Mouse (Mus musculus) thymus, postnatal 14 days (tissue): ENCODE measurements around the gene Itga1.

Source experiments
- DNase-seq: peaks from one replicate; pipeline ENCODE4 v3.0.0; 2021

Gene Itga1

DNA sequence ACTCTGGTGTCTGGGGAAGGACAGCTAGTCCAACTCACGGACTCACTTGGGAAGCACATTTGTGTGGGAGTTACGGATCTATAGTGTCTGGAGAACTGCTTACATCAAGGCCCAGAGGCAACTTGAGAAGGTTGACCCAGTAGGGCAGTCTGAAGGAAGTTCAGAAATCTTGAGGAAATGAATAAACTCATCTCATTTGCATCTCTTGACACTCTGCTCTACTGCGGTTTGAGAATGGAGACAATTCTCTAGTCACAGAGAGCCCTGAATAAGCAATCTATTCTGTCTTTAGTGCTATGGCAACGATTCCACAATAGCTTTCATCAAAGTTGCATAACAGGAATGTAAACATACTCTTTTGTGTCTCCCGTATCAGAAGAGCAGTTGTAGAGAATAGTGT is 4.8 kb downstream of the Itga1 start:
- no peak for DNase-seq

DNA sequence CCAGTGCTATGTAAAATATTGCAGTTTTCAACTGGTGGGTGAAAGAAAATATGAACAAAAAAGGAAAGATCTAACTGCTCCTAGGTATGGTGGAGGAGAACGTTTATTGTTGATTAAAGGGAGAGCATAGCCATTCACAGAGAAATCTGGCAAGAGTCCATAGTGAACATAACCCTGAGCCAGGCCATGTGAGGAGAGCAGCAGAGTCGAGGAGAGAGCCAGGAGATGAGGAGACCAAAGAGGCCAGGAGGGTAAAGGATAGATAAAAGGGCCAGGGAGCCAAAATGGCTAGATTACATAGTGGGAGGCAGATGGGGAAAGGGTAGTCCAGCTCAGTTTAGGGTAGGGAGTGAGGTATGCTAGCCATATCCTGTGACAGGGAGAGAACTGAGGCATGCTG is 5.5 kb downstream of the Itga1 start:
- DNase-seq, result no peak

DNA sequence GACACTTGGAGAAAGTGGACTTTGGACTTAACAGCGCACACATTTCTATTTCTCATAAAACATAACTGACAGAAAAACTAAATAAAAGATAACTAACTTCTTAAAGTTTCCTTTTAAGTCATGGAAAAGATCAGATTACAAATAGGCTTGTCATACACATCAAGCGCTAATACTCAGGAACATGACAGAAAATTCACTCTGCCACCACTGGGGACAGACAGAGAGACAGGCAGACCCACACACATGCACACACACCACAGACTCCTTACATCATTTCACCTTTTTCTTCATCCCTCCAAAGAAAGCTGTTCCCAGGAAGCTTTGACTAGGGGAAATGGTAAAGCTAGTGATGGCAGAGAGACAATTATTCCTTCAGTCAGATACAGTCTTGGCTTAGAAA is 6.4 kb downstream of the Itga1 start:
- no peak for DNase-seq

DNA sequence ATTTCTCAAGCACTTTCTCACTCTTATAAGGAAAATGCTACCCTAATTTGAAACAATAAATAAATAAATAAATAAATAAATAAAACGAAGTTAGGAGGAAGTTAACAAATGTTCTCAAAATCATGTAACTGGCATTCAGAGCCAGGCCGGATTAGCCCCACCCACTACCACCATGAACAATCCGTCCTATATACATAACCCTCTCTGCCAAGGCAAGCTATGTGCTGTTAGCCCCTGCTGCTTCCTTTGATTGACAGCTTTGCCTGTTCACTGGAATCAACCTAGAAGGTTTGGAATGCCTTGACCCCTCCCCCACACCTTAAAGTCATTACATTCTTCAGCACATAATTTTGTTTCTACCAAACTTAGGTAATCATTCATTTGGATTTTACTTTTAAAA is 10.3 kb downstream of the Itga1 start:
- DNase-seq, result no peak

DNA sequence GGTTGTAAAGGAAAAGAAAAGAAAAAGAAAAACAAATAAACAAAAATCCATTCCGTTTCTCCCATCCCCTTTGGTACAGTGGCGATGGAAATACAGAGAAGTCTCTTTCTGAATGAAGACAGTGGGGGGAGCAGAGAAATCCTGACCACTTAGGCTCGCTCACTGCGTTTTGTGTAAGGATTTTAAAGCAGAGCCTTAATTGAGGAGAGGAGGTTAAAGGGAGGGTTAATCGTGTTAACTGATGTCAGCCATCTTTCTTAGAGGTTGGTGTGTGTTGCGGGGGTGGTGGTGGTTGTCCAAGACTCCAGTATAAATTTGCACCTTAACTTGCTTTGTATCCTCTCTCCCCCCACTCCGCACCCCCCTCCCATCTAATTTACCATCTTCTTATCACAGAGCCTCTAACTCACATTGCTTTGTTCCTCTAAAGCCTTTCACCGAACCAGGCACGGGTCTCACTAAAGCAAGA is 10.8 kb downstream of the Itga1 start:
- DNase-seq, result no peak

DNA sequence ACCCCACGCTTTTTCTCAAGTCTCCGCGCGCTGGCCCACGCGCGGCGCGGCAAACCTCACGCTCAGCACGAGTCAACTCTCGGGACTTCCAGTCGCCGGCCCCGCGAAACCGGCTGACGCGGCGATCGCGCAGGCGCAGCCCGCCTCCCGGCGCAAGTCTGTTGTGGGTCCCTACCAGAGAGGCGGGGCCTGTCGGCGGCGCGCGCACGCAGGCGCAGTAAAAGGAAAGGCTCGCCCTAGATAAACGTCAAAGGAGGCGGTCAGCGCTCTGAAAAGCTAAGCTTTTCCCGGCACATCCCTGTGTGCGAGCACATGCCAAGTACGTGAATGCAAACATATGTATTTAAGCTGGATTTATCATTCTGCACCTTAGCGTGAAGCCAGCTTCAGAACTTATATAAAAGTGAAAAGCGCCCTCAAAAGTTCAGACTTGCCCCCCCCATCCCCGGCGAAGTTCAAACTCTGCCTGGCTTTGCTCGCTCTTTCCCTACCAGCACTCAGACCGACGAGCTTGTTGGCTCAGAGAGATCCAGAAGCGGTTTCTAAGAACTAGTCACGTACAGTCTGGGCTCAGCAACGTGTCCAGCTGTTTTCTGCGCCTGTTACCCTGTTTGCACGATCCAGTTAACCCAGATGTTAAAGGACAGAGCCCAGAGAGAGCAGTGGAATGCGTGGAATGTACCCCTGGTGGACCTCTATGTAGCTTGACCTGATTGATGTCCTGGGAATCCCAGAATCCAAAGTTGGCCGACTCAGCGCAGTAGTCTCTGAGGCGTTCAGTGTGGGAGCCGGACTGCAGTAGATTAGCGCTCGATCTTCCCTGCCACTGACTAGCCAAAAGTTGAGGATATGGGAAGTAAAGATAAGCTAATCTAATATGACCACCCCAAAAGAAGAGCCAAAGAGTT is 11.4 kb downstream of the Itga1 start, which contains the start of gene Pelo:
Gene Pelo (minus strand): TSS at position 118 of the 908 bp plus-strand sequence.
- DNase-seq, result peak; percentile 96

DNA sequence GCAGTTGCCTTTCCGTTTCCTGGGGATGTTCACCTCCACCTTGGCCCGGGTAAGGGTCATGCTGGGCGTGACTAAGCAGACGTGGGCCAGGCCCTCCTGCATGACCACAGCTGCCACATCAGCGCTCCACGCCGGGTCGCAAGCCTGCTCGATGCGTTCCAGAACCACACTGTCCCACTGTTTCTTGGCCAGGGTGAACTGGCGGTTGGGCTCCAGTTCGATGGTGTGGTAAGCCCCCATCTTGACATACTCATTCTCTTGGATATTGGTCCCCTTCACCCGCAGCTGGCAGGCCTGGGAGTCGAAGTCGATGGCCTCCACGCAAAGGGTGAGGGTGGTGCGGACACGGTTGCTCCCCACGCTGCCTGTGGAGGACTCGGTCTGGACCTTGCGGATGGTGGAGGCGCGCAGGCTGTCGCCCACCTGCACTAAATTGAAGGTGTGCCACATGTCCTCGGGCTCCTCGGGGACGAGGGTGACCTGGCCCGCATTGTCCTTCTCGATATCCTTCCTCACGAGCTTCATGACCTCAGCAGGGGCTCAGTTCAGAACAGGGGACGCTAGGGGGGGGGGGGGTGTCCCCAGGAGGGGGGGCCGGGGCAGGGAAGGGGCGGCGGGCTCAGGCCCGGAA is 12.3 kb downstream of the Itga1 start:
- peak; percentile 47 for DNase-seq

DNA sequence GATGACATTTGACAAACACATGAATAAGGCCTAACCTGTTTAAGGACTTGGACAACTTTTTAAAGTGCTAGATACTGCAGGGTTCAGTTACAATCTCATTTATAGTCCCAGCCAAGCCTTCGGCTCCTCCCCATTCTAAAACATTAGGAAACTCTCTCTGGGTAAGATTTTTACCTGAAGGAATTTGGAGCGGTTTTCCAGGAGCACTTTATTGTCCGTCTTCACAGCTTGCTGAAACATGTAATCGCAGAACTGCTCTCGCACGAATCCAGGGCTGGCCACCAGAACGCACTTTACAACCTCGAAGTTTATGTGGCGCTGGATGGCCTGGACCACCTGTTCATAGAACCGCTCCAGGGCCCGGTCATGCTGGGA is 12.8 kb downstream of the Itga1 start:
- DNase-seq, result no peak

DNA sequence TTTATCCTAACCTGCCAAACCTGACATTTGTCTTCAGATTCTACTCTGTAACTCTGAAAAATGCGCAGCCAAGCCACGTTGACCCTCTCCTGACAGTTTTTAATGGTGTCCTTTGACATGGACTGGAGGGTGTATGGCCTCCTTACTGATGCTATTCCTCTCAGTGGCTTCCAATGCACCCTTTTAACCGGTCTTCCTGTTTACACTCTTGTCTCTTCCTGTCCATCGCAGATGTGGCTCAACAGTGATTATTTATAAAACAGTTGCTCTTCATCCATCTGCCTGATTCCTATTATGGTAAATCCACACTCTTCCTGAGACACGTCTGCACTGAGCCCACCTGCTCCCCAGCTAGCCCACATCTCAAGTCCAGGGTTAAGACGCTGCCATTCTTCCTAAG is 15.8 kb downstream of the Itga1 start:
- DNase-seq, result no peak

DNA sequence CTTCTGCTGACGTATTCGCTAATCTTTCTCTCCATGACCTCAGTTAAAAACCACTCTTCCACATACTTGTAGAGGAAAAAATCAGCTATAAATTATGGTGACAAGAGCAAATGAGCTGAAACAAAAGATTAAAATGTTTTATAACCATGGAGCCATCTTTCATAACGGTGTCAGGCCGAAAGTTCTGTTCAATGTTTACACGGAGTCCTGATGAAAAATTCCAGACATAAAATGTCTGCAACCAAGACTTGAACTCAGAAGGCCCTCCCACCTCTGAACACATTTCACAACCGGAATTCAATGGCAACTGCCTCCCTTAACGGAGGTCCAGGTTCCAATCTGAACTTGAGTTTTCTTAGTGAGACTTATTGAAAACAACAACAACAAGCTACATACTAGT is 19.4 kb downstream of the Itga1 start:
- no peak for DNase-seq

DNA sequence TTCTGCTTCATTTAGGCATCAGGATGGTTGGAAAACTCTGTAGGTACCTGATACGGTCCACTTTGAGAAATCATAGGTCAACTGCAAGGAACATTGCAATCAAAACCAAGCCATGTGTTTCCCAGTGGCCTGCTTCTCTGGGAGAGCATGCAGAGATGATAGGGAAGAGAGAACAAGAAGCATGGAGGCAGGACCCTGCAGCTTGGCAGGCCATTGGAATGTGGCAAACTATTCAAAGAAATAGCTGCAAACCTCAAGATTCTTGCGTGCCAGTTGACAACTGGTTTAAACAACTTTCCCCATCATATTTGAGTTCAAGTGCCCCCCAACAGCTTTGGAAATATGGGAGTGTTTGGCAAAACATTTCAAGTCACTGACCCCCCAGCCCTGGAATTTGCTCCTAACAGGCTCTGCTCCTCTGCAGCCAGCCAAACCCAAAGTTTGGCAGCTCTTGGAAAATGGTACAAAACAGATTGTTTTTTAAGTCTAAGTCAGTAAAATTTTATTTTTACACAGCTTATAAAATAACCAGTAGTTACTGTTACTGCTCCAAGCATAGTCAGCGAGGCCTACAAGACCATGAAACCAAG is 21.7 kb downstream of the Itga1 start:
- DNase-seq, result no peak

DNA sequence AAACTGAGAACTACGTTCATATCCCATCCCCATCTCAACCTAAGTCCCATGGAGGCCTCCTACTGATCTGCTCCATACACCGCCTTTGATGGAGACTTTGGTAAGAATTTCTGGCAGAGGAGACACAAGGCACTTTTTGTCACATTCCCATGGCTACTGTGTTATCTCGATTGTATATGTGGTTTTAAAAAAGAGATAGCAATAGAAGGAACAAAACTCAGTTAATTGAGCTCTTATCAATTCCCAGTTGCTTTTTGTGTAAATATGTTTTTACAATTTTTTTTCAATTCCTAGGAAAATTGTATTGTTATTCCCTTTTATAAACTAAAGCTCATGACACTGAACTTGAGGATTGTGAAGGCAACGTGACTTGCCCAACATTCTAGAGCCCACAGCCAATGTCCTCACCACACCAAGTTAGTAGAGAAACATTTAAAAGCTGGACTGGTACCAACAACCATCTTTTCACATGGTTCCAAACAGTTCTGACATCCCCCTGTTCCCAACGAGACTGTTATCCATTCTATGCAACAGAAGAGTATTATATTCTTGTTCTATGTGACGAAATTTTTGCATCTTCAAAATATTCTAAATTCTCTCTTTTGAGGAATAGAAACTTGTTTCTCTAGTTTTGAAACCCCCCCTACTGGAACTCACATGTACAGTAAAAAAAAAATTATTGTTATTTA is 22.6 kb downstream of the Itga1 start:
- DNase-seq, result no peak

DNA sequence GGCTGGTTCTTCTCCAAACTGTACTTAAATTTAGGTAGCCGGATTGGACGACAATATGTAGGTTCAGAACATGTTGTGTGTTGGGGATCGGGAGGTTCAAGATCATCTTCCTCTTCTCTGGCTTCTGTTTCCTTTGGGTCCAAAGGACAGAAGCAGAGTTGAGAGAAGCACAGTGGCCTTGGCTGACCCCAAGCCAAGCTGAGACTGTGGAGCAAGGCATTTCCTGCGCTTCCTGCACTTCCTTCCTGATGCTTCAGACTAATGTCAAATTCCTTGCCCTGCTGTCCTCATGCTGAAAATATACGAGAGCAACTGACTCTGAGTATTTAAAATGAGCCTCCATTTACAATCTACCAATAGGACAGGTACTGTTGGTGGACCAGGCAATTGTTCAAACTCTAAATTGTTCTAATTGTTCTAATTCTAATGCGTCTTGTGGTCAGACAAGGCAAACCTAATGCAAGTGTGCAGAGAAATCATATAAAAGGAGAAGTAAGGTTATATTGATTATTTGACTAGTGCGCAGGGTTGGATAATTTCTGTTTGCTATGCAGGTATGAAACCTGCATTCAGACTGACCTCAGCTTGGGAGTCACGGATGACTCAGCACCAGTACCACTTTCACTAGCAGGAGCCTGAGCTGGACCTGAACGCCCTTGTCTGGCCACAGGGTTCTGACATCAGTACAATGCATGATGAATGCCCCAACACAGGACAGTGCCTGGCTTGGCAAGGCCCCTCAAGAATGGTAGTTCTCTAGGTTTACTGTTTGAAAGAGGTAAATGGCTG is 24.2 kb downstream of the Itga1 start:
- DNase-seq, result no peak

DNA sequence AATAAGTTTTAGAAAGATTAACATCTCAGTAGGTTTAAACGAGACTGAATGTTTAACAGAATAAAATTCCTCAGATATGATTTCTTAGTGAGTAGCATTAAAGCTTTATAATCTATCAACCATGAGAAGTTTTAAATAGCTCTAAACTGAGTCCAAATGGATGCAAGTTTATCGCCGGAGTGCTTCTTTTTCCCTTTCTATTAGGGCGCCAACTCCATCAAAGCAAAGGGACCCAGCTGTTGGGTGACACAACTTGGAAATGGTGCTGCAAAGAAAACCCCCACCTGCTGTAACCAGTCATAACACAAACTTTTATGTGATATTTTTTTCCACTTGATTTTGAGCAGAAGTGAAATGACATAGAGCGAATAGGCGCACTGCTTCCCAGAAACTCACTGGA is 29.4 kb downstream of the Itga1 start:
- no peak for DNase-seq

DNA sequence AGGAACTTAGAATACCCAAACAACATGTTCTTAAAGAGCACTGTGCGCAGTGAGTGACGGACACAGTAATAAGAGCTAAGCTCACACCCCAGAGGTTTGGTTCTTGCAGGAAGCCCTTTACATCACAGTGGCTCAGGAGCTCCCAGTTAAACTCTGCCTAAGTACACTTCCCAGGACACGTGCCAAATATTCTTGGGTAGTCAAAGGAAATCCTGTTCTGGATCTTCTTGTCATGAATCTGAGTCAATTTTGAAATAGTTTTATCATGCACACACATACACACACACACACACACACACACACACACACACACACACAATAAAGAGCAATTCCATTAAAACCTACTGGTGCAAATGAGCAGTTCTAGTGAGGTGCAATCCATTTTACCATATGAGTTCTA is 30.3 kb downstream of the Itga1 start:
- no peak for DNase-seq

DNA sequence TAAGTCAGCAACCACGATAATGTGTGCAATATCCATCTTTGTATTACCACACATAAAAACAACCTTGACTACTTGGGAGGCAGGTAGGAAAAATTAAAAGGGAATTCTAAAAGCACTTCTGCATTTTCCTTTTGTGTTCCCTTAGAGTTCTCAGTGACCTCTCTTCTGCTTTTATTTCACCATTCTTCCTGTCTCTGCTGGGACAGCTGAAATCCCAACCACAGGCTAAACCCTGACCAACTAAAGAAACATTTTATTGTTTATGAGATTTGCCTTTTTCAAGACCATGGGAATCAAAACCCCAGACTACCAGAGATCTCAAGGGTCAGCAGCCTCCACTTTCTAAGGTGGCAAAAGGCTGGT is 33.8 kb downstream of the Itga1 start:
- no peak for DNase-seq

DNA sequence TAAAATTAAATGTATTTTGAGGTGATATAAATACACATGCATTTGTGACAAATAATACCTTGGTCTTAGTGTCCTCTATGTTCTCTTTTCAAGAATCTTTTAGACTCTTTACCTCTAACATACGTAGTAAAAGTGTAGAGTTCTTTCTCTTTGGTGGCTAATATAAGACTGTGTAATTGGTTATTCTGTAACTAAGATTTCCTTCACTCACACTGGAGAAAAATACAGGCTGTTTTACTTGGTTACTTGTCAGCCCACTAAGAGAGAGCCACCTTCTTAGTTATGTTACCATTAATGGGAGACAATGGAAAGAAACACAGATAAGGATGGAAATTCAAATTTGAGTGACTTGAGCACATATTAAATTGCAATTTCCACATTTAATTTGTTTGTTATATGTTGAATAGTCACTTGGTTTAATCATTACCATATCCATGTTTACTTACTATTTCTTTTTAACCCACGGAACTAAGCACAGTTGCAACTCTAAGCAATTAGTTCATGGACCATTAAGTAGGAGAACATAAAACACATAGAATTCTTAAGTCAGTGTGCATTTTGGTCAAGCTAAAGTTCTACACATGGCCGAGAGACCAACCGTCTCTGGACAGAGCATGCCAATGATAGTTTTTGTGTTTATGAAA is 34.3 kb downstream of the Itga1 start:
- no peak for DNase-seq

DNA sequence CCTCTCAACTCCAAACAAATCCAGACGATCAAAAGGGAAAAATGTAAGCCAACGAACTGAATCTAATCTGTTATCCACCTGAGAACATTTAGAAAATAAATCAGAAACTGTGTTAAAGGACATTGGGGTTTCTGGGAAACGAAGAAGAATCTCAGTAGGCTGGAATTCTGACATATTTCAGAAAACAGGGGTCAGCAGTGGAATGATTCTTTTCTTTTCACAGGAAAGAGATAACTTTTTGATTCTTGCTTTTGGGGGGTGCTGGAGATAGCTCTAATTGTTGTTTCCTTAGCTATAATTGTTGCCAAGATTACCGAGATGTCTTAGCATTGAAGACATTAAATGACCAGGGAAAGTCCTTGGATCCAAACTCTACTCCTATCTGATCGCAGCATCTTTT is 44.2 kb downstream of the Itga1 start:
- no peak for DNase-seq

DNA sequence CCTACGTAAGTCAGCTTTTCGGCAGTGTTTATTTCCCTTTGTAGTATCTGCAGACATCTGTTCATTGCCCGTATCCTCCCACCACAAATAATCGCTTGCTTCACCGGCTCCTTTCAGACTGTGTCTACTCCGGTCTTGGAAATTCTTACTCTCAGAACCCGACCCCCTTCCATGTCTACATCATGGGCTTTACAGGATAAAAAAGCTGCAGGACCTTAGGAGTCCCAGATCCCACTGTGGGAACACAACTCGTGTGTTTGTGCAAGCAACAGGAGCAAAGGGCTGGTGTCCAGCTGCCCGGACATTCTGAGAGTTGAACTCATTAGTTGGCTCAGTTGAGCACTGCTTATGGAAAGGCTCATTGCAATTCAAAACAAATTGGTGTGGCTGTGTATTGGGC is 47.0 kb downstream of the Itga1 start:
- DNase-seq, result no peak

DNA sequence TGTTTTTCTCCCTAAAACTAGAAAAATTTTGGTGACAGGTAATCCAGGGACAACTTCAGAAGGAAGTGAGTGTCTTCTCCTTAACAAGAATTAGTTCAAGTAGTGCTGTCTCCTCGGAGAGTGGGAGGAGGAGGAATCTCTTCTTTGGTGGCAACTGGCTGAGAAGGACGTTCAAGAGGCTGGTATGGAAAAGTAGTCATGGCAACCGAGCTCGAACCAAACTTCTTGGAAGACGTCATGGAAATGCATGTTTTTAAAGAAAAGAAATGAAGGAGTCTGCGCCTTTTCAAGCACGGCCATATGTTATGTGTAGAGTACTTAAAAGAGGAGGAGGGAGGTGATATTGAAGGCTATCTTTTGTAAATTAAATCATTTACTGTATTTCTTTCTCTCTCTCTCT is 49.2 kb downstream of the Itga1 start:
- DNase-seq, result no peak

DNA sequence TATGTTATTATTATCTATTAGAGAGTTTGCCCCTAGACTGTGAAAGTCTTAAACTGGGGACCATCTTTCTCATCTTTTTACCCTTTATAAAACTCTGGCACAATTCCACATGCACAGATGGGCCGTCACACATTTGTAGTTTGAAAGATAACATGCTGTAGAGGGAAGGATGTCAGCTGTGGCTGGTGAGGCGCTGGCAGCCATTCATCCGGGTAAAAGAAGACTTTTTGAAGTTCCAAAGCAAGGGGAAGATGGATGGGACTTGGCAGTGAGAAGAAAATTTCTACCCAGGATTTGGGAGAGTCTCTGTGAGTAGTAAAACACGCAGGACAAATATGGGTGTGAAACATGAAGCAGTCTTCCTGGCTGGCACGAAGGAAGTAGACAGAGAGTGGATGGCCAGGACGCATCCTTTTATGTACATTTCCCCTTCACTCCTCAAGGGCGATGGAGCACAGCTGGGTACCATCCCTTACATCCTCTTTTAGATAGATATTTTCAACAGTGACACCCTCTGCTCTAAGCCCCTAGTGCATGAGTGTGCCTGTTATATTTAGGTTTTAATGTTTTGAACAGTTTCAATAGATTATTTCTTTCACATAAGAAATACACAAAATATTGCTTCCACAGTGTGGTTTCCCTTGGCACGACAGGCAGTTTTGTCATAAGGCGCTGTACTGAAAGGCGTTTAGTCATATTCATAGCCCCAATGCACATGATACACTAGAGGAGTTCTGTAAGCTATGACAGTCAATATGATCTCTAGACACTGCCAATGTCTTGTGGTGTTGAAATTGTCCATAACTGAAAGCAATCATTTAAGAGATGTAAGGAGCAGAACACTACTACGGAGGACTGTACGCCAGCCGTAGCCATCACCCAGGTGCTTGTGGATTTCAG is 50.9 kb downstream of the Itga1 start:
- no peak for DNase-seq
